Mouse (Mus musculus): Measurements from ENCODE around the gene Bcar1.

The Bcar1 gene

DNA sequence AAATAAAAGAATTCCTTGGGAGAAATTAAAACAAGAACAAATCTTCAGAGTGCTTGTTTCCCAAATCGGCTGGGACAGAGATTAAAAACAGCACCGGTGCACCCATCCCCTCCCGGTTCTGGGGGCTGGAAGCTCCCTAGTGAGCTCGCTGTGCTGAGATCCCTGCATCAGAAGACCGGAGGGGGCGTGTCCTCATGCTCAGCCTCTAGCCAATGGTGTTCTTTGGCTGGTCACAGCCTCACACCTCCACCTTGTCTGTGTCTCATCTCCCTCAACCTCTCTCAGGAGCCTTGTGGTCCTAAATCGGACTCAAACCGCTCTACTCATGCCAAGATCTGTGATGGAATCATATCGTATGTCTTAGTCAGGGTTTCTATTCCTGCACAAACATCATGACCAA is 61.1 kb downstream of the Bcar1 start:
- no peak for DNase-seq (ENCODE audit: extremely low read depth, low read depth, low spot score)

DNA sequence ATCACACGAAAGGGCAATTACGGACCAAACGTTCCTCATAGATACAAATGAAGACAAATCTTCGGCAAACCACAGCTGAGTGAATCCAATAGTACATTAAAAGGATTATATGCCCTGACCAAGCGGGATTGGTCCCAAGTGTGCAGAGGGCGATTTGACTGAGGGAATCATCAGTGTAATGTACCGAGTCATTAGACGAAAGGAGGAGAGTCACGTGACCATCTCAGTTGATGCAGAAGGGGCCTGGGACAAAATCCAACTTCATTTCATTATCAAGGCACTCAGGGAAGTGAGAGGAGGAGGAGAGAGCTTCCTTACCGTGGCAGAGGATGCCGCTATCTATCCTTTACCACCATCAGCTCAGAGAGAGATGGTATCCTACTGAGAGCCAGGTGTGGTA is 62.5 kb downstream of the Bcar1 start:
- no peak for DNase-seq (ENCODE audit: extremely low read depth, low read depth, low spot score)

DNA sequence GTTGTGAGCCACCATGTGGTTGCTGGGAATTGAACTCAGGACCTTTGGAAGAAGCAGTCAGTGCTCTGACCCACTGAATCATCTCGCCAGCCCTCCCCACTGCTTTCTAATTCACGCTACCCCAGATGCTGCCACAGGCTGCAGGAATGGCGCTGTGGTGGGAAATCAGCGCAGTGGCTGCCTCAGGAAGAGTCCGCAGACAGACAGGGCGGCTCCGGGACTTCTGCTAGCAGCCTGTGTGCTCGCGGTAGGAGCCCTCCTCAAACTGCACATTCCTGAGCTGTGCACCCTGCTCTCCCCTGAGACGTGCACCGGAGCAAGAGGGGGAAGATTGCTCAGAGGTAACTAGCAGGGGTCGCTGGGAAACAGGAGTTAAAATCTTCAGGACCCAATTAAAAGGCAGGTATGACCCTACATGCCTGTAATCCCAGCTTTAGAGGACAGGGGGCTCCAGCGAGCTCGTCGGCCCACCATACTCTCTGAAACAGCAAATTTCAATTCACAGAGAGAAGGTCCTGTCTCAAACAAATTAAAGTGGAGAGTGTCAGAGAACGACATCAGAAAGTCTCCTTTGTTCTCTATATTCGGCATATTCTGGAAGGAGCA is 63.1 kb downstream of the Bcar1 start:
- no peak for DNase-seq (ENCODE audit: extremely low read depth, low read depth, low spot score)

DNA sequence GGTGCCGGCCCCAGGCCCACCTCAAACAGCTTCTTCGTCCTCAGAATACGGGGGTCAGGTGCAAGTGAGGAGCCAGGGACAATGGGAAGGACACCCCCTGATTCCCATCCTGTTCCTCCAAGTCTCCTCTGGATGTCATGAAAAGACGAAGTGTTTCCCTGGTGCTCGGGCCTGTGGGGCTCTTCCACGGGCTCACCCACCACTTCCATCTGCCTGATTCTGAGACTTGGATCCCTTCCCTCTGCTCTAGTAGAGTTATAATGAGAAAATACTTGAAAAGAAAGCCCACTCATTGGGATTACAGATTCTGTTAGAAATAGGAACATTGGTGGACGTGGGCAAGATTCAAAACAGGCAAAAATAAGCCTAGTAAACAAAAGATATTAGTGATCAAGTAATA is 64.8 kb downstream of the Bcar1 start:
- no peak for DNase-seq (ENCODE audit: extremely low read depth, low read depth, low spot score)

DNA sequence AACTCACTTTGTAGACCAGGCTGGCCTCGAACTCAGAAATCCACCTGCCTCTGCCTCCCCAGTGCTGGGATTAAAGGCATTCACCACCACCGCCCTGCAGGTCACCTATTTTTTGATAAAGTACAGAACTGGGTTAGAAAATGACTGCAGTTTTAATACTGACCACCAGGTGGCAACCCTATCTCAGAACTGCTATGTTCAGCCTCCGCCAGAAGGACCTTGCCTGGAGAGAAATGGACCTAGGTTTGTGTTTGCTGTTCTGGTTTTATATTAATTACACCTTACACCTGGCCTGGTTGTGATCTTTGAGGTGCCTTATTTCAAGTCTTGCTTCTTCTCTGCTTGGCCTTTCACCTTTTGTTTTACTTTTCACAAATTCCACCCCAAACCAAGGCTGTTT is 65.5 kb downstream of the Bcar1 start:
- no peak for DNase-seq (ENCODE audit: extremely low read depth, low read depth, low spot score)

DNA sequence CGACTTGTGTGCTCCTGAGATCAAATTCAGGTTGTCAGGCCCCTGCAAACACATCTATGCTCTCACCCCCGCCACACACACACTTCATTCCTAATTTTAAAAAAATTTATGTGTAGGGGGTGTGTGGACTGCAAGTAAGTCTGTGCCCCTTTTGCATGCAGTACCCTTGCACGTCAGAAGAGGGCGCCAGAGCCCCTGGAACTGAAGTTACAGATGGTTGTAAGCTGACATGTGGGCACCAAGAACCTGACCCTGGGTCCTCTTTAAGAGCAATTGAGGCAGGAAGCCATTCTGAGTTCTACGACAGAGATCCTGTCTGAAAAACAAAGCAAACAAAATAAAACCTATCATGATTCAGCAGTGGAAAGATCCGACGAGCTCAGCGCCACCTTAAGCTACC is 67.4 kb downstream of the Bcar1 start:
- no peak for DNase-seq (ENCODE audit: extremely low read depth, low read depth, low spot score)

DNA sequence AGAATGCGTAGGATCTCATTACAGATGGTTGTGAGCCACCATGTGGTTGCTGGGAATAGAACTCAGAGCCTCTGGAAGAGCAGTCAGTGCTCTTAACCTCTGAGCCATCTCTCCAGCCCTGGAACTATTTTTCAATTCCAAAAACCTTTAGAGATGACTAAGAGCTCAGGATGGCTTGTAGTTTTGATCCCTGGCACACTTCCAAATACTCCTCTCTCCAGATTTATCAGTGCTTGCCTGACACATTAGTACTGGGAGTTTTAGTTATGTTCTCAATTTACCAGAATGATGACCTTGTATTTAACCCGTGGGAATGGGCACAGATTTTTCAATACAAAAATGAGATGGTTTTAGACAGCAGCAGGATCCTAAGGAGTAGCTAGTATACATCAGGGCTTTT is 76.9 kb downstream of the Bcar1 start:
- no peak for DNase-seq (ENCODE audit: extremely low read depth, low read depth, low spot score)

DNA sequence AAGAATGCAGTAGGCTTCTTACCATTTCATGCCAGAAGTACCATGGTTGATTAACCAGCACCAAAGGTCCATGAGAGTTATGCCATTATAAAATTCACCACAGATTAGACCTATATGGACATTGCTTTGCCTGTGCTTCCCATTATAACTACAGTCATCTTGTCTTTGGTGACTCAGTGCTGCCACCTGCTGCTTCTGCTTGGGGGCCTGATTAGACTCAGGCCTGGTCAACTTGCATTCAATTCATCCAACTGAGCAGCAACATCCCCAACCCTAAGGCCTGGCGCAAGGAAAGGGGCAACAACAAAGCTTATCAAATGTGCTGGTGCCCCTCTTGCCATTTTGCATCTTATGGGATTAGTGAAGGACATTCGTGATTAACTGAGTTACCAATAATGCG is 81.1 kb downstream of the Bcar1 start:
- no peak for DNase-seq (ENCODE audit: extremely low read depth, low read depth, low spot score)
